Mouse (Mus musculus) kidney, embryonic 16.5 days (tissue): Measurements from ENCODE around the gene Riox1. TPM values are rescaled to one million over a fixed set of nuclear protein-coding genes. Genes with fewer than 3 reads are reported as not detected.
A peak's percentile ranks its signal among the peaks of the same experiment; 100 is the strongest.
"Not testable (repeated sequence)": the region's sequence is repeated elsewhere in the genome, so short reads cannot be mapped to it uniquely, and the experiment has no call there.

Experiments used
- ATAC-seq: fragments of 200-750 bp; cut with Nextera tagmentation; 2 replicates; pipeline ENCODE4 v1.8.0; 2017; ENCODE audit warnings: moderate TSS enrichment; ENCODE audit not compliant: low FRiP score, low TSS enrichment
- H3K27ac ChIP-seq: fragments of 300-500 bp; sonication (generic); 2 replicates; pipeline ENCODE4 v1.5.1; 2014; ENCODE audit warnings: low read length
- H3K27me3 ChIP-seq: fragments of 300-500 bp; sonication (generic); 2 replicates; pipeline ENCODE4 v1.6.1; 2014; ENCODE audit warnings: low read length, control low read depth, mixed read lengths; ENCODE audit not compliant: insufficient read depth
- H3K36me3 ChIP-seq: fragments of 300-500 bp; sonication (generic); 2 replicates; pipeline ENCODE4 v1.6.1; 2014; ENCODE audit warnings: low read length, control low read depth, mixed read lengths; ENCODE audit not compliant: insufficient read depth
- H3K4me1 ChIP-seq: fragments of 300-500 bp; sonication (generic); 2 replicates; pipeline ENCODE4 v1.6.1; 2014; ENCODE audit warnings: low read length, control low read depth, mixed read lengths; ENCODE audit not compliant: insufficient read depth
- H3K4me2 ChIP-seq: fragments of 300-500 bp; sonication (generic); replicated peaks from 2 replicates; pipeline ENCODE4 v1.6.1; 2014; ENCODE audit warnings: low read depth, low read length
- H3K4me3 ChIP-seq: fragments of 300-500 bp; sonication (generic); 2 replicates; pipeline ENCODE4 v1.5.1; 2014; ENCODE audit warnings: mild to moderate bottlenecking, low read length
- H3K9ac ChIP-seq: fragments of 300-500 bp; sonication (generic); replicated peaks from 2 replicates; pipeline ENCODE4 v1.6.1; 2014; ENCODE audit warnings: low read length
- H3K9me3 ChIP-seq: fragments of 300-500 bp; sonication (generic); 2 replicates; pipeline ENCODE4 v1.6.1; 2016; ENCODE audit warnings: low read length, control low read depth
- WGBS: fragments of 180-500 bp; shearing (Covaris S2); extraction: QIAGEN DNeasy Blood & Tissue Kit; methylation state at CpG from one replicate; pipeline ENCODE4 v1.1.7; 2014; 5-methylcytosine and 5-hydroxymethylcytosine counted together
- polyA plus RNA-seq: library from polyadenylated mRNA; unstranded; fragments of >200 nt; fragmentation: Nextera tagmentation; extraction: Ambion mirVana; gene quantifications from 2 replicates; pipeline ENCODE4 v1.2.1, GENCODE M21; 2015

Gene Riox1
- polyA plus RNA-seq, 1 experiment from 2014 or later: 11.2 TPM

GRCm38 (mm10) chr12:83981615-83982014 lies 31.2 kb downstream of the Riox1 start:
- Histone ChIP-seq H3K27me3 (no peaks in the 10 kb centered on the region), H3K9ac (no peak overlapping the region), H3K4me3 (no peak overlapping the region), H3K27ac (no peak overlapping the region), H3K9me3 (no peaks in the 10 kb centered on the region), H3K36me3 (no peaks in the 10 kb centered on the region), H3K4me2 (no peak overlapping the region), H3K4me1 (peaks cover 1% of the 10 kb centered on the region; the same call in 1 of the 2 replicates)
- WGBS: 81% methylated on average over 4 of the region's 4 CpGs
- ATAC-seq: no peak

GRCm38 (mm10) chr12:83984752-83985151 lies 34.3 kb downstream of the Riox1 start, which contains the start of gene Heatr4:
TSS of gene Heatr4 (minus strand) at chr12:83984852.
- no peaks in the 10 kb centered on the region for H3K9me3 ChIP-seq
- no peak within 1 kb of the TSS for H3K9ac ChIP-seq
- H3K27me3 ChIP-seq: no peaks in the 10 kb centered on the region
- H3K27ac ChIP-seq: no peak within 1 kb of the TSS
- H3K4me1 ChIP-seq: peaks cover 13% of the 10 kb centered on the region; the same call in 1 of the 2 replicates
- H3K4me3 ChIP-seq: no peak within 1 kb of the TSS
- no peak within 1 kb of the TSS for H3K4me2 ChIP-seq
- H3K36me3 ChIP-seq: no peaks in the 10 kb centered on the region
- no peak for ATAC-seq
- WGBS: 83% methylated on average over 4 of the region's 4 CpGs

GRCm38 (mm10) chr12:83987242-83987582 lies 36.8 kb downstream of the Riox1 start:
- H3K27me3 ChIP-seq: no peaks in the 10 kb centered on the region
- peak overlapping the region; percentile 93 for H3K27ac ChIP-seq
- no peak for ATAC-seq
- WGBS: 20% methylated on average over 8 of the region's 8 CpGs
- H3K4me1 ChIP-seq: peaks cover 13% of the 10 kb centered on the region; the same call in 1 of the 2 replicates
- H3K9ac ChIP-seq: peak overlapping the region; percentile 83
- H3K9me3 ChIP-seq: no peaks in the 10 kb centered on the region
- H3K4me3 ChIP-seq: peak overlapping the region; percentile 59
- H3K36me3 ChIP-seq: 0 out of 2 replicates have a peak, but pooled peaks cover 3% of the 10 kb centered on the region
- peak overlapping the region; percentile 57 for H3K4me2 ChIP-seq

GRCm38 (mm10) chr12:83987583-83988441 lies 37.4 kb downstream of the Riox1 start, which contains the start of gene Acot2:
TSS of gene Acot2 (plus strand) at chr12:83987861.
- Histone ChIP-seq H3K27me3 (no peaks in the 10 kb centered on the region), H3K4me1 (peaks cover 13% of the 10 kb centered on the region; the same call in 1 of the 2 replicates), H3K27ac (peak within 1 kb of the TSS; percentile 93), H3K4me3 (peak within 1 kb of the TSS; percentile 59), H3K4me2 (peak within 1 kb of the TSS; percentile 57), H3K9ac (peak within 1 kb of the TSS; percentile 83), H3K9me3 (no peaks in the 10 kb centered on the region), H3K36me3 (0 out of 2 replicates have a peak, but pooled peaks cover 3% of the 10 kb centered on the region)
- ATAC-seq: peak; percentile 92
- WGBS: under 1% methylated on average over 80 of the region's 80 CpGs

- Histone ChIP-seq H3K9me3 (no peaks in the 10 kb centered on the region), H3K27ac (peak overlapping the region; percentile 93), H3K4me2 (peak overlapping the region; percentile 57), H3K9ac (peak overlapping the region; percentile 83), H3K4me1 (peaks cover 13% of the 10 kb centered on the region; the same call in 1 of the 2 replicates), H3K4me3 (peak overlapping the region; percentile 59), H3K36me3 (0 out of 2 replicates have a peak, but pooled peaks cover 10% of the 10 kb centered on the region), H3K27me3 (no peaks in the 10 kb centered on the region)
- WGBS: 63% methylated on average over 4 of the region's 4 CpGs
- ATAC-seq: peak; percentile 46; the same call in 1 of the 2 replicates
Observed at GRCm38 (mm10) chr12:83988483-83988882, 38.1 kb downstream of the Riox1 start.

- H3K4me3 ChIP-seq: no peak overlapping the region; the same call in 1 of the 2 replicates
- 0 out of 2 replicates have a peak, but pooled peaks cover 17% of the 10 kb centered on the region for H3K36me3 ChIP-seq
- H3K9me3 ChIP-seq: no peaks in the 10 kb centered on the region
- H3K9ac ChIP-seq: no peak overlapping the region
- no peak for ATAC-seq
- no peaks in the 10 kb centered on the region for H3K27me3 ChIP-seq
- H3K27ac ChIP-seq: no peak overlapping the region
- 98% methylated on average over 4 of the region's 4 CpGs for WGBS
- peaks cover 13% of the 10 kb centered on the region; the same call in 1 of the 2 replicates for H3K4me1 ChIP-seq
- H3K4me2 ChIP-seq: no peak overlapping the region
Observed at GRCm38 (mm10) chr12:83989378-83989777, 39.0 kb downstream of the Riox1 start.

- Histone ChIP-seq H3K9me3 (no peaks in the 10 kb centered on the region), H3K4me3 (no peak overlapping the region), H3K9ac (no peak overlapping the region), H3K4me1 (peaks cover 18% of the 10 kb centered on the region), H3K36me3 (0 out of 2 replicates have a peak, but pooled peaks cover 18% of the 10 kb centered on the region), H3K27me3 (no peaks in the 10 kb centered on the region), H3K4me2 (no peak overlapping the region), H3K27ac (no peak overlapping the region)
- ATAC-seq: no peak
- 61% methylated on average over 2 of the region's 2 CpGs for WGBS
Observed at GRCm38 (mm10) chr12:83997221-83997620, 46.8 kb downstream of the Riox1 start.

- no peak overlapping the region for H3K4me3 ChIP-seq
- ATAC-seq: peak; percentile 64
- H3K27me3 ChIP-seq: no peaks in the 10 kb centered on the region
- H3K9ac ChIP-seq: no peak overlapping the region
- H3K4me1 ChIP-seq: peaks cover 18% of the 10 kb centered on the region
- peak overlapping the region; percentile 16; the same call in 1 of the 2 replicates for H3K27ac ChIP-seq
- H3K4me2 ChIP-seq: no peak overlapping the region
- H3K9me3 ChIP-seq: 0 out of 2 replicates have a peak, but pooled peaks cover 3% of the 10 kb centered on the region
- WGBS: 33% methylated on average over 11 of the region's 11 CpGs
- H3K36me3 ChIP-seq: 0 out of 2 replicates have a peak, but pooled peaks cover 11% of the 10 kb centered on the region
Observed at GRCm38 (mm10) chr12:83998341-83999107, 48.1 kb downstream of the Riox1 start.

- not testable (repeated sequence) for H3K27me3 ChIP-seq, H3K4me3 ChIP-seq, H3K36me3 ChIP-seq, H3K9ac ChIP-seq, H3K27ac ChIP-seq, H3K4me2 ChIP-seq, H3K9me3 ChIP-seq
- H3K4me1 ChIP-seq: peaks cover 18% of the 10 kb centered on the region
- 18% methylated on average over 8 of the region's 8 CpGs for WGBS
- ATAC-seq: peak; percentile 74
Observed at GRCm38 (mm10) chr12:83999237-83999636, 48.8 kb downstream of the Riox1 start.
